ENCODE assay signal across 9 mouse cellular contexts in genomic region chr1:60961080-60961479, GRCm38 (mm10). TPM values are rescaled to one million over a fixed set of nuclear protein-coding genes. Genes with fewer than 3 reads are reported as not detected.
DNase-seq lines count a peak whose midpoint lies in the region; ATAC-seq lines count a peak whose summit lies in the region.
"Had no signal": no experiment of that assay in that cellular context is flagged by ENCODE, and none has a peak within 500 bp of the region (broad histone marks: within the 10 kb centered on the region; RNA-seq: fewer than 3 reads in every experiment).

No protein-coding gene starts in this region.

- no peak overlapping the region for H3K27ac ChIP-seq in kidney, embryonic 16.5 days (ENCODE audit: low read length)
- H3K27ac ChIP-seq: liver, embryonic 15.5 days had no signal

- 0 out of 2 replicates have a peak, but pooled peaks cover 4% of the 10 kb centered on the region for H3K4me1 ChIP-seq in kidney, embryonic 16.5 days (ENCODE audit: insufficient read depth, low read length)
- H3K4me1 ChIP-seq: liver, embryonic 15.5 days had no signal

- H3K4me2 ChIP-seq in kidney, embryonic 16.5 days (replicated peaks; ENCODE audit: low read depth, low read length) = 0 out of 2 replicates have a peak overlapping the region, but pooled peaks have one; percentile 15

- H3K9ac ChIP-seq in kidney, embryonic 16.5 days (replicated peaks; ENCODE audit: low read length) = no peak overlapping the region
- H3K9ac ChIP-seq: liver, embryonic 15.5 days had no signal

- H3K36me3 ChIP-seq in kidney, embryonic 16.5 days (ENCODE audit: insufficient read depth, low read length) = no peaks in the 10 kb centered on the region
- H3K36me3 ChIP-seq: liver, embryonic 15.5 days had no signal

- no peaks in the 10 kb centered on the region for H3K27me3 ChIP-seq in kidney, embryonic 16.5 days (ENCODE audit: insufficient read depth, low read length)
- H3K27me3 ChIP-seq: liver, embryonic 15.5 days had no signal

- peak; percentile 29 to 42 for DNase-seq in adrenal gland, adult 18-20 months (ENCODE audit: low spot score in 2 of 2)
- no peak for DNase-seq in adrenal gland, adult 8-10 months
- DNase-seq in MEL-GATA-1-ER (ENCODE audit: extremely low read depth, low read depth) = peak; percentile 36
- DNase-seq in cerebellum, postnatal 25 days = peak; percentile 14 to 74
- peak; percentile 15 for DNase-seq in gastrocnemius, postnatal 25 days
- peak; percentile 29 to 58 for DNase-seq in lung, adult 18-20 months
- DNase-seq in right cerebral cortex, postnatal 4 days = peak; percentile 76

- no peak overlapping the region for H3K4me3 ChIP-seq in kidney, embryonic 16.5 days (ENCODE audit: low read length)
- H3K4me3 ChIP-seq: liver, embryonic 15.5 days had no signal

- ATAC-seq in kidney, embryonic 16.5 days (ENCODE audit: low FRiP score, low TSS enrichment) = no peak; the same call in 1 of the 2 replicates

- 24% methylated on average over 4 of the region's 4 CpGs for WGBS in kidney, embryonic 16.5 days

- no peaks in the 10 kb centered on the region for H3K9me3 ChIP-seq in kidney, embryonic 16.5 days (ENCODE audit: low read length)
- H3K9me3 ChIP-seq: liver, embryonic 15.5 days had no signal

RNA-seq across cellular contexts. Expression of gene Icos, which starts 16.6 kb away (rescaled TPM):
- under 1 TPM in 1 of 2 experiments, not detected in 1; 0.10 TPM for total RNA-seq in adrenal gland, adult 18-20 months (2021)
- total RNA-seq in adrenal gland, adult 8-10 months (2022) = under 1 TPM in 1 of 4 experiments, not detected in 3; 0.13 TPM
- not detected for total RNA-seq in gastrocnemius, postnatal 25 days (2021)
- 0.07 and 0.36 TPM in 2 replicates for polyA plus RNA-seq in kidney, embryonic 16.5 days (2015; fragmentation: Nextera tagmentation; extraction: Ambion mirVana)
